Mouse (Mus musculus): ENCODE results near the gene Ntn5. TPM values are rescaled to one million over a fixed set of nuclear protein-coding genes. Genes with fewer than 3 reads are reported as not detected.

Ntn5 gene
- total and polyA plus RNA-seq, 3 experiments = 0.08 to 0.57 TPM; not detected in 1

DNA sequence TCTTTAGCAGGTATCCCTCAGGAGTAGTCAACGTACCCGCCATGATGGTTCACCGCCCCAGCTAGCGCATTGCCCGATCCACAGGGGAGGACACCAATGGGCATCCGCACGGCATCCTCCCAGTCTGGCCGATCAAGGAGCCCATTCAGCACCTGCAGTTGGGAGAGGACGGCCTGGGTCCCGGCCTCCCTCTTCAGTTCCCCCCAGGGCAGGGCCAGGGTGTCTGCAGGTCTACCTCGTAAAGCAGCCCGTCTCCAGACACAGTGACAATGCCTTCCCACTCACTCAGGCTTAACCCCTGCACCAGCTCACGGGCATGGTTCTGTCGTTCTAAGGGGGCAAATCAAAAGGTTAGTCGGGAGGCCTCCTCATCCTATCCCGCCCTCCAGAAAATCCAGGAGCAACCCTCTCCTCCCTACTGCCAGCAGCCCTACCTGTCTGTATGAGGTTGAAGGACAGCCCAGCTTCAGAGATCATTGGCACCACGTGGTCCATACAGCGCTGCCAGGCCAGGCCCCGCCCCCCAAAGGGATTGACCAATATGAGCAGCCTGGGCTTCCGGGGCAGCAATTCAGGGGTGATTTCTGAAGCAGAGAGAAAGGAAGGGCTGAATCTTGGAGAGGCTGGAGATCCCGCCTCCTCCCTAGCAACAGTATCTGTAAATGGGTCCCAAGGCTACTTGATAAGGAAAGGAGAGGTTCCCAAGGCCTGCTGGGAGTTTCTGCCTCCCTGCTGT, 28.4 kb downstream of the Ntn5 start:
- in situ Hi-C loops (cut with MboI; ENCODE audit: low pct_ligation_motif_present, low pct_unique_long_range_greater_than_20kb, low sequenced_read_pairs) = no loop called here
- H3K4me3 ChIP-seq (replicated peaks in 1 of 3; ENCODE audit: low read depth in 2 of 3, low read length in 2 of 3, poor library complexity in 1 of 3) = no peak overlapping the region
- H3K27me3 ChIP-seq (replicated peaks) = no peaks in the 10 kb centered on the region
- no peak overlapping the region for H3K27ac ChIP-seq (ENCODE audit: insufficient read depth, low read depth)
- H3K9ac ChIP-seq (ENCODE audit: insufficient read depth, low read depth) = no peak overlapping the region
- H3K79me2 ChIP-seq (replicated peaks; ENCODE audit: control insufficient read depth, extremely low read depth, insufficient read depth, poor library complexity, severe bottlenecking) = peaks cover 26% of the 10 kb centered on the region
- H3K9me3 ChIP-seq (replicated peaks; ENCODE audit: low read length) = no peaks in the 10 kb centered on the region
- no peak for DNase-seq (ENCODE audit: extremely low read depth)
- peaks cover 35 to 63% of the 10 kb centered on the region in 2 experiments for H3K36me3 ChIP-seq (replicated peaks in 1 of 2; ENCODE audit: control insufficient read depth in 1 of 2, insufficient read depth in 1 of 2, low read length in 1 of 2)
- no peak for TF ChIP-seq JUN (IDR thresholded peaks at IDR 0.05; ENCODE audit: insufficient read depth, low read depth, low read length)
- TF ChIP-seq BHLHE40 (IDR thresholded peaks at IDR 0.05; ENCODE audit: low read depth, low read length) = no peak
- TF ChIP-seq IRF4 (IDR thresholded peaks at IDR 0.05; ENCODE audit: low read depth, low read length) = no peak
- no peak for TF ChIP-seq USF1 (IDR thresholded peaks at IDR 0.05; ENCODE audit: low read depth, low read length)
- TF ChIP-seq UBTF (IDR thresholded peaks at IDR 0.05; ENCODE audit: low read depth, low read length) = no peak
- no peak for TF ChIP-seq MYC (IDR thresholded peaks at IDR 0.05; ENCODE audit: low read depth, low read length)
- TF ChIP-seq ZNF384 (IDR thresholded peaks at IDR 0.05; ENCODE audit: low read depth, low read length) = no peak
- TF ChIP-seq ELF1 (IDR thresholded peaks at IDR 0.05; ENCODE audit: low read depth, low read length) = no peak
- TF ChIP-seq POLR2A (IDR thresholded peaks at IDR 0.05; ENCODE audit: low read depth, low read length) = no peak
- no peak for TF ChIP-seq ZC3H11A (IDR thresholded peaks at IDR 0.05; ENCODE audit: low read depth, low read length)
- no peak for TF ChIP-seq E2F4 (IDR thresholded peaks at IDR 0.05; ENCODE audit: insufficient replicate concordance, low read depth, low read length)
- TF ChIP-seq CTCF (conservative IDR thresholded peaks at IDR 0.05 in 1 of 2, IDR thresholded peaks at IDR 0.05 in 1 of 2; ENCODE audit: low read depth in 2 of 2, low read length in 2 of 2) = no peak
- dilution Hi-C loops (cut with MboI; ENCODE audit: extremely low pct_ligation_motif_present, extremely low pct_unique_long_range_greater_than_20kb, low sequenced_read_pairs) = no loop called here
- no peak overlapping the region for H3K4me2 ChIP-seq (ENCODE audit: insufficient read depth, low read depth, poor library complexity, severe bottlenecking)
- H3K4me1 ChIP-seq (ENCODE audit: control insufficient read depth in 1 of 2, insufficient read depth in 2 of 2) = peaks cover 0 to 46% of the 10 kb centered on the region in 2 experiments; a peak in 2 of 4 replicates

DNA sequence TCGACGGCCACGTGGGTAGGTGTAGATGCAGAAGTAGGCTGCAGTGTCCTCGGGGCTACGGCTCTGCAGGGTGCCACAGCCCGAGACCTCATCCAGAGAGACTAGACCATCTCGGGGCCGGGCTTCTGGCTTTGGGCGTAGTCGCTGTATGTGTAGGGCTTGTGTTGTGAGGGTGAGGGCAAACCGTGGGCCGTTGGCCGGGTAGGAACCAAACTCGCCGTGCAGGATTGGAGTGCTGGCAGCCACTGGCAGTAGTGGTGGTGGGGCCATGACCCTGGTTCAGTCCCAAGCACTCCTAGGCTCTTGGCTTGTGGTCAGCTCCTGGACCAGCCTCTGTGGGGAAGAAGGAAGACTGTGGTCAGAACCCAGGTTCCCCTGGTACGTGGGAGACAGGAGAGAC, 29.6 kb downstream of the Ntn5 start:
- H3K27me3 ChIP-seq (replicated peaks) = no peaks in the 10 kb centered on the region
- dilution Hi-C loops (cut with MboI; ENCODE audit: extremely low pct_ligation_motif_present, extremely low pct_unique_long_range_greater_than_20kb, low sequenced_read_pairs) = no loop called here
- peaks cover 35 to 63% of the 10 kb centered on the region in 2 experiments for H3K36me3 ChIP-seq (replicated peaks in 1 of 2; ENCODE audit: control insufficient read depth in 1 of 2, insufficient read depth in 1 of 2, low read length in 1 of 2)
- H3K79me2 ChIP-seq (replicated peaks; ENCODE audit: control insufficient read depth, extremely low read depth, insufficient read depth, poor library complexity, severe bottlenecking) = peaks cover 31% of the 10 kb centered on the region
- no peak overlapping the region for H3K4me2 ChIP-seq (ENCODE audit: insufficient read depth, low read depth, poor library complexity, severe bottlenecking)
- H3K9me3 ChIP-seq (replicated peaks; ENCODE audit: low read length) = no peaks in the 10 kb centered on the region
- peaks cover 0 to 37% of the 10 kb centered on the region in 2 experiments; a peak in 2 of 4 replicates for H3K4me1 ChIP-seq (ENCODE audit: control insufficient read depth in 1 of 2, insufficient read depth in 2 of 2)
- no peak for DNase-seq (ENCODE audit: extremely low read depth)
- in situ Hi-C loops (cut with MboI; ENCODE audit: low pct_ligation_motif_present, low pct_unique_long_range_greater_than_20kb, low sequenced_read_pairs) = no loop called here
- no peak overlapping the region for H3K4me3 ChIP-seq (replicated peaks in 1 of 3; ENCODE audit: low read depth in 2 of 3, low read length in 2 of 3, poor library complexity in 1 of 3)
- H3K9ac ChIP-seq (ENCODE audit: insufficient read depth, low read depth) = no peak overlapping the region
- TF ChIP-seq ZMIZ1 (IDR thresholded peaks at IDR 0.05; ENCODE audit: low read depth, low read length) (no peak), ZKSCAN1 (IDR thresholded peaks at IDR 0.05; ENCODE audit: borderline replicate concordance, low read depth, low read length) (no peak), CHD2 (IDR thresholded peaks at IDR 0.05; ENCODE audit: low read length) (no peak)
- H3K27ac ChIP-seq (ENCODE audit: insufficient read depth, low read depth) = no peak overlapping the region

All from CH12.LX (cell line).